Mouse (Mus musculus) kidney, adult 2 months (tissue): ENCODE data around the gene Prss43.

ENCODE experiments used
- CTCF ChIP-seq: fragments of 200-500 bp; conservative IDR thresholded peaks from 2 replicates; pipeline ENCODE4 v1.5.1; 2011; ENCODE audit warnings: low read depth, mild to moderate bottlenecking, control low read depth, low read length, moderate library complexity, mixed read lengths; ENCODE audit not compliant: insufficient read depth, insufficient read length
- POLR2A ChIP-seq: fragments of 200-500 bp; IDR thresholded peaks from one replicate; pipeline ENCODE4 v1.6.1; 2011; ENCODE audit warnings: low read depth, low read length, control low read depth

- TF ChIP-seq POLR2A = no peak
- no peak for TF ChIP-seq CTCF
These were observed 30.4 kb downstream of the Prss43 start for GRCm38 (mm10) chr9:110856920-110857319.
